ENCODE assay signal across 8 mouse cellular contexts in genomic region chr7:75848115-75848775, GRCm38 (mm10). TPM values are rescaled to one million over a fixed set of nuclear protein-coding genes. Genes with fewer than 3 reads are reported as not detected.
A peak's percentile ranks its signal among the peaks of the same experiment; 100 is the strongest.
DNase-seq lines count a peak whose midpoint lies in the region; ATAC-seq and TF ChIP-seq lines count a peak whose summit lies in the region.

Klhl25 (plus strand) TSS chr7:75848310.

- H3K4me1 ChIP-seq in E14TG2a.4 (replicated peaks; ENCODE audit: low read depth, low read length) = peaks cover 21% of the 10 kb centered on the region
- H3K4me1 ChIP-seq in forebrain, embryonic 12.5 days = peaks cover 41% of the 10 kb centered on the region
- H3K4me1 ChIP-seq in heart, postnatal 0 days (ENCODE audit: control insufficient read depth, insufficient read depth) = peaks cover 15% of the 10 kb centered on the region
- peaks cover 27% of the 10 kb centered on the region for H3K4me1 ChIP-seq in liver, embryonic 16.5 days (ENCODE audit: control insufficient read depth, low read depth, low read length)
- H3K4me1 ChIP-seq in neural tube, embryonic 13.5 days (replicated peaks) = peaks cover 44% of the 10 kb centered on the region
- H3K4me1 ChIP-seq in testis, adult 2 months (ENCODE audit: control insufficient read depth, insufficient read depth, low read length) = peaks cover 10% of the 10 kb centered on the region

- TF ChIP-seq POLR2A in testis, adult 2 months (IDR thresholded peaks at IDR 0.05; ENCODE audit: control insufficient read depth, low read depth, low read length) = peak; percentile 91

- peak within 1 kb of the TSS; percentile 83 for H3K9ac ChIP-seq in forebrain, embryonic 12.5 days
- peak within 1 kb of the TSS; percentile 73 for H3K9ac ChIP-seq in heart, postnatal 0 days (replicated peaks; ENCODE audit: low read depth, low read length)
- peak within 1 kb of the TSS; percentile 91 for H3K9ac ChIP-seq in liver, embryonic 16.5 days (ENCODE audit: low read depth, low read length)
- H3K9ac ChIP-seq in neural tube, embryonic 13.5 days = peak within 1 kb of the TSS; percentile 92

- peak within 1 kb of the TSS; percentile 92 for H3K4me3 ChIP-seq in E14TG2a.4 (replicated peaks; ENCODE audit: low read length)
- peak within 1 kb of the TSS; percentile 81 for H3K4me3 ChIP-seq in forebrain, embryonic 12.5 days (replicated peaks)
- peak within 1 kb of the TSS; percentile 77 for H3K4me3 ChIP-seq in heart, postnatal 0 days (ENCODE audit: low read depth, low read length)
- H3K4me3 ChIP-seq in liver, embryonic 16.5 days (ENCODE audit: low read depth, low read length) = peak within 1 kb of the TSS; percentile 83
- H3K4me3 ChIP-seq in neural tube, embryonic 13.5 days = peak within 1 kb of the TSS; percentile 93
- peak within 1 kb of the TSS; percentile 85 for H3K4me3 ChIP-seq in testis, adult 2 months (ENCODE audit: control insufficient read depth, low read depth, low read length)

- WGBS in forebrain, embryonic 12.5 days = under 1% methylated on average over 59 of the region's 60 CpGs
- under 1% methylated on average over 60 of the region's 60 CpGs for WGBS in heart, postnatal 0 days
- under 1% methylated on average over 60 of the region's 60 CpGs for WGBS in liver, embryonic 16.5 days (ENCODE audit: insufficient replicate concordance)
- WGBS in neural tube, embryonic 13.5 days = under 1% methylated on average over 59 of the region's 60 CpGs

- peaks cover 16% of the 10 kb centered on the region for H3K36me3 ChIP-seq in E14TG2a.4 (ENCODE audit: insufficient read depth, low read length)
- no peaks in the 10 kb centered on the region; the same call in 1 of the 2 replicates for H3K36me3 ChIP-seq in forebrain, embryonic 12.5 days (replicated peaks)
- H3K36me3 ChIP-seq in heart, postnatal 0 days (replicated peaks; ENCODE audit: control insufficient read depth, insufficient read depth, low read length) = no peaks in the 10 kb centered on the region
- no peaks in the 10 kb centered on the region for H3K36me3 ChIP-seq in liver, embryonic 16.5 days (ENCODE audit: control insufficient read depth, insufficient read depth)
- H3K36me3 ChIP-seq in neural tube, embryonic 13.5 days = no peaks in the 10 kb centered on the region
- H3K36me3 ChIP-seq in testis, adult 2 months (ENCODE audit: control insufficient read depth, insufficient read depth, low read length) = no peaks in the 10 kb centered on the region

- peak; percentile 97 for ATAC-seq in forebrain, embryonic 12.5 days (ENCODE audit: low FRiP score)
- peak; percentile 99 for ATAC-seq in heart, postnatal 0 days (ENCODE audit: insufficient read depth, low read depth)
- ATAC-seq in liver, embryonic 16.5 days (ENCODE audit: low read depth) = peak; percentile 99
- peak; percentile 93 for ATAC-seq in neural tube, embryonic 13.5 days (ENCODE audit: low read depth)

- no peaks in the 10 kb centered on the region for H3K27me3 ChIP-seq in E14TG2a.4 (ENCODE audit: insufficient read depth, low read length)
- no peaks in the 10 kb centered on the region for H3K27me3 ChIP-seq in forebrain, embryonic 12.5 days
- H3K27me3 ChIP-seq in heart, postnatal 0 days (ENCODE audit: control insufficient read depth, insufficient read depth, low read length) = no peaks in the 10 kb centered on the region
- H3K27me3 ChIP-seq in liver, embryonic 16.5 days (ENCODE audit: control insufficient read depth, insufficient read depth, low read depth, low read length) = no peaks in the 10 kb centered on the region
- H3K27me3 ChIP-seq in neural tube, embryonic 13.5 days = no peaks in the 10 kb centered on the region
- H3K27me3 ChIP-seq in testis, adult 2 months (ENCODE audit: control insufficient read depth, insufficient read depth, low read length) = no peaks in the 10 kb centered on the region

- peak within 1 kb of the TSS; percentile 91 for H3K4me2 ChIP-seq in forebrain, embryonic 12.5 days
- peak within 1 kb of the TSS; percentile 88 for H3K4me2 ChIP-seq in heart, postnatal 0 days (ENCODE audit: low read depth, low read length)
- peak within 1 kb of the TSS; percentile 82 for H3K4me2 ChIP-seq in liver, embryonic 16.5 days (ENCODE audit: low read depth, low read length)
- H3K4me2 ChIP-seq in neural tube, embryonic 13.5 days = peak within 1 kb of the TSS; percentile 89

- no peak for TF ChIP-seq CTCF in E14TG2a.4 (conservative IDR thresholded peaks at IDR 0.05; ENCODE audit: low read length)
- no peak for TF ChIP-seq CTCF in heart, postnatal 0 days (IDR thresholded peaks at IDR 0.05; ENCODE audit: low read depth)
- TF ChIP-seq CTCF in testis, adult 2 months (IDR thresholded peaks at IDR 0.05; ENCODE audit: control insufficient read depth, insufficient read depth, insufficient replicate concordance, low read depth, low read length) = no peak

- peak; percentile 94 for DNase-seq in c-Kit-positive CD71-positive TER-119-positive erythroid progenitor cells, embryonic 14.5 days (ENCODE audit: low spot score)
- DNase-seq in heart, postnatal 0 days (ENCODE audit: low spot score) = peak; percentile 97
- peak; percentile 97 to 98 for DNase-seq in kidney, postnatal 4 days

- no peak for TF ChIP-seq EP300 in heart, postnatal 0 days (IDR thresholded peaks at IDR 0.05; ENCODE audit: low read depth)

- H3K27ac ChIP-seq in forebrain, embryonic 12.5 days = peak within 1 kb of the TSS; percentile 81
- H3K27ac ChIP-seq in heart, postnatal 0 days (ENCODE audit: low read depth) = peak within 1 kb of the TSS; percentile 82
- peak within 1 kb of the TSS; percentile 80 for H3K27ac ChIP-seq in liver, embryonic 16.5 days (ENCODE audit: low read length)
- peak within 1 kb of the TSS; percentile 91 for H3K27ac ChIP-seq in neural tube, embryonic 13.5 days (replicated peaks)
- H3K27ac ChIP-seq in testis, adult 2 months (ENCODE audit: control insufficient read depth, insufficient read depth, low read depth, low read length) = peak within 1 kb of the TSS; percentile 88

- 0 out of 2 replicates have a peak, but pooled peaks cover 7% of the 10 kb centered on the region for H3K9me3 ChIP-seq in E14TG2a.4 (ENCODE audit: low read length)
- no peaks in the 10 kb centered on the region for H3K9me3 ChIP-seq in forebrain, embryonic 12.5 days
- no peaks in the 10 kb centered on the region for H3K9me3 ChIP-seq in heart, postnatal 0 days (replicated peaks; ENCODE audit: control insufficient read depth, low read length)
- H3K9me3 ChIP-seq in liver, embryonic 16.5 days (replicated peaks; ENCODE audit: control insufficient read depth, low read length) = no peaks in the 10 kb centered on the region
- H3K9me3 ChIP-seq in neural tube, embryonic 13.5 days = no peaks in the 10 kb centered on the region

RNA-seq across cellular contexts. Expression of gene Klhl25, which starts in this region (rescaled TPM):
- 24.8 and 25.6 TPM in 2 replicates for polyA plus RNA-seq in forebrain, embryonic 12.5 days (2016; fragmentation: Nextera tagmentation; extraction: Ambion mirVana)
- 15.0 and 20.7 TPM in 2 replicates for total RNA-seq in heart, postnatal 0 days (2014; rRNA removed; ENCODE audit: low replicate concordance)
- 4.9 and 5.7 TPM in 2 replicates for polyA plus RNA-seq in heart, postnatal 0 days (2015; fragmentation: Nextera tagmentation; extraction: Ambion mirVana)
- 19.4 and 22.5 TPM in 2 replicates for polyA plus RNA-seq in liver, embryonic 16.5 days (2015; fragmentation: Nextera tagmentation; extraction: Ambion mirVana)
- 28.5 and 29.0 TPM in 2 replicates for polyA plus RNA-seq in neural tube, embryonic 13.5 days (2015; fragmentation: Nextera tagmentation; extraction: Ambion mirVana)
- 45.3 and 46.7 TPM in 2 replicates for polyA plus RNA-seq in testis, adult 2 months (2012; rRNA removed)

Comparison
In these comparisons a context has a peak if more than half of its experiments do, and no peak if none do; other contexts are left out.
1. Peak in every context shown above with its lines: DNase-seq, ATAC-seq, H3K4me3 ChIP-seq and H3K27ac ChIP-seq.